ENCODE assay signal across 8 mouse cellular contexts in genomic region chr7:29511598-29512275, GRCm38 (mm10). TPM values are rescaled to one million over a fixed set of nuclear protein-coding genes. Genes with fewer than 3 reads are reported as not detected.
DNase-seq lines count a peak whose midpoint lies in the region; ATAC-seq and TF ChIP-seq lines count a peak whose summit lies in the region.

No protein-coding gene starts in this region.

- WGBS in intestine, embryonic 16.5 days: 43% methylated on average over 9 of the region's 9 CpGs

- H3K27ac ChIP-seq in gastrocnemius, adult 2 months: peak overlapping the region; percentile 70
- H3K27ac ChIP-seq in intestine, embryonic 16.5 days (ENCODE audit: low read length): peak overlapping the region; percentile 81

- peaks cover 75% of the 10 kb centered on the region for H3K4me1 ChIP-seq in intestine, embryonic 16.5 days (ENCODE audit: control insufficient read depth, insufficient read depth, low read length)

- intact Hi-C loops in gastrocnemius, adult 2 months (cut with DNase I): no loop called here
- intact Hi-C loops in gastrocnemius, postnatal 36 days (cut with DNase I): loop anchor here (5.0 to 10.0 kb wide), 2 partner anchors 34 to 683 kb away; partner anchors contain the start of gene Capns1

- peak; percentile 27; the same call in 1 of the 2 replicates for ATAC-seq in intestine, embryonic 16.5 days

- H3K27me3 ChIP-seq in intestine, embryonic 16.5 days (replicated peaks; ENCODE audit: control insufficient read depth, insufficient read depth, low read length): no peaks in the 10 kb centered on the region

- H3K9me3 ChIP-seq in intestine, embryonic 16.5 days (ENCODE audit: control insufficient read depth, low read length): no peaks in the 10 kb centered on the region

- peak overlapping the region; percentile 27 for H3K4me2 ChIP-seq in intestine, embryonic 16.5 days (ENCODE audit: low read depth, low read length)

- H3K9ac ChIP-seq in intestine, embryonic 16.5 days (ENCODE audit: low read depth, low read length): peak overlapping the region; percentile 22

- H3K4me3 ChIP-seq in gastrocnemius, adult 2 months: no peak overlapping the region
- no peak overlapping the region for H3K4me3 ChIP-seq in intestine, embryonic 16.5 days (ENCODE audit: low read length)

- no peaks in the 10 kb centered on the region for H3K36me3 ChIP-seq in intestine, embryonic 16.5 days (ENCODE audit: control insufficient read depth, insufficient read depth, low read length)

- no peak for DNase-seq in gastrocnemius, adult 2 months
- no peak for DNase-seq in gastrocnemius, postnatal 36 days
- peak; percentile 45 for DNase-seq in ovary, adult 18-20 months (ENCODE audit: low spot score)
- no peak for DNase-seq in ovary, postnatal 10 days (ENCODE audit: low spot score)
- peak; percentile 55 to 67 for DNase-seq in right cerebral cortex, postnatal 36 days (ENCODE audit: low spot score in 2 of 2)
- DNase-seq in thymus, postnatal 10 days (ENCODE audit: low spot score in 2 of 2): no peak
- no peak for DNase-seq in cerebellum, adult 11 months

- no peak for TF ChIP-seq CTCF in gastrocnemius, adult 2 months (IDR thresholded peaks at IDR 0.05)

RNA-seq across cellular contexts. Expression of gene Sipa1l3, which starts 6.7 kb away (rescaled TPM):
- 1 to 10 TPM; 7.0 to 9.2 TPM for total RNA-seq in gastrocnemius, adult 2 months (2021)
- 1 to 10 TPM; 6.3 to 6.5 TPM for total RNA-seq in gastrocnemius, postnatal 36 days (2021)
- 22.9 and 24.1 TPM in 2 replicates for polyA plus RNA-seq in intestine, embryonic 16.5 days (2015; fragmentation: Nextera tagmentation; extraction: Ambion mirVana)

Comparison
In these comparisons a context has a peak if more than half of its experiments do, and no peak if none do; other contexts are left out.
1. DNase-seq: peak in ovary, adult 18-20 months (single experiment) and right cerebral cortex, postnatal 36 days (2 of 2); none in gastrocnemius, adult 2 months (single experiment), gastrocnemius, postnatal 36 days (0 of 2), ovary, postnatal 10 days (single experiment), thymus, postnatal 10 days (0 of 2) and cerebellum, adult 11 months (single experiment).